Mouse (Mus musculus): ENCODE measurements around the gene Vwf. TPM values are rescaled to one million over a fixed set of nuclear protein-coding genes. Genes with fewer than 3 reads are reported as not detected.

Vwf gene
- total RNA-seq, 2 experiments from 2014 or later, result 86.0 to 87.2 TPM

- DNase-seq, result peak; percentile 26
These were observed 41.7 kb downstream of the Vwf start for GRCm38 (mm10) chr6:125588241-125588640.

GRCm38 (mm10) chr6:125589075-125589474, 42.5 kb downstream of the Vwf start:
- no peak for DNase-seq

- DNase-seq, result no peak
These were observed 43.5 kb downstream of the Vwf start for GRCm38 (mm10) chr6:125590056-125590455.

- DNase-seq, result no peak
These were observed 43.9 kb downstream of the Vwf start for GRCm38 (mm10) chr6:125590471-125590870.

- no peak for DNase-seq
These were observed 45.2 kb downstream of the Vwf start for GRCm38 (mm10) chr6:125591652-125592385.

GRCm38 (mm10) chr6:125592536-125592935, 46.0 kb downstream of the Vwf start:
- no peak for DNase-seq

- no peak for DNase-seq
These were observed 47.7 kb downstream of the Vwf start for GRCm38 (mm10) chr6:125594311-125594710.

- DNase-seq, result no peak
These were observed 48.3 kb downstream of the Vwf start for GRCm38 (mm10) chr6:125594825-125595224.

GRCm38 (mm10) chr6:125596701-125597318, 50.2 kb downstream of the Vwf start:
- DNase-seq, result peak; percentile 37

- DNase-seq, result no peak
These were observed 51.1 kb downstream of the Vwf start for GRCm38 (mm10) chr6:125597716-125598115.

- DNase-seq, result peak; percentile 84
These were observed 53.5 kb downstream of the Vwf start for GRCm38 (mm10) chr6:125600036-125600558.

- no peak for DNase-seq
These were observed 54.1 kb downstream of the Vwf start for GRCm38 (mm10) chr6:125600669-125601068.

- no peak for DNase-seq
These were observed 54.6 kb downstream of the Vwf start for GRCm38 (mm10) chr6:125601190-125601589.

- DNase-seq, result no peak
These were observed 55.2 kb downstream of the Vwf start for GRCm38 (mm10) chr6:125601748-125602147.

GRCm38 (mm10) chr6:125602354-125602753, 55.8 kb downstream of the Vwf start:
- DNase-seq, result no peak

GRCm38 (mm10) chr6:125603234-125603633, 56.7 kb downstream of the Vwf start:
- DNase-seq, result peak; percentile 95

- DNase-seq, result no peak
These were observed 57.3 kb downstream of the Vwf start for GRCm38 (mm10) chr6:125603678-125604462.

GRCm38 (mm10) chr6:125604463-125605191, 58.1 kb downstream of the Vwf start:
- peak; percentile 85 for DNase-seq

- no peak for DNase-seq
These were observed 62.5 kb downstream of the Vwf start for GRCm38 (mm10) chr6:125609025-125609424.

- no peak for DNase-seq
These were observed 71.3 kb downstream of the Vwf start for GRCm38 (mm10) chr6:125617855-125618254.

- DNase-seq, result peak; percentile 40
These were observed 74.2 kb downstream of the Vwf start for GRCm38 (mm10) chr6:125620764-125621163.

GRCm38 (mm10) chr6:125622434-125622833, 75.9 kb downstream of the Vwf start:
- DNase-seq, result no peak
